In genomic region chr4:48540576-48541111, GRCm38 (mm10) we compare ENCODE assay signal across 8 mouse cellular contexts. TPM values are rescaled to one million over a fixed set of nuclear protein-coding genes. Genes with fewer than 3 reads are reported as not detected.
DNase-seq lines count a peak whose midpoint lies in the region; ATAC-seq and TF ChIP-seq lines count a peak whose summit lies in the region.

No protein-coding gene starts in this region.

- H3K36me3 ChIP-seq in forebrain, embryonic 16.5 days (ENCODE audit: control insufficient read depth, insufficient read depth), result no peaks in the 10 kb centered on the region
- H3K36me3 ChIP-seq in hindbrain, embryonic 15.5 days, result no peaks in the 10 kb centered on the region
- H3K36me3 ChIP-seq in liver, postnatal 0 days (replicated peaks; ENCODE audit: insufficient read depth, low read length), result no peaks in the 10 kb centered on the region

- H3K27me3 ChIP-seq in forebrain, embryonic 16.5 days (replicated peaks; ENCODE audit: control insufficient read depth, insufficient read depth, low read length), result no peaks in the 10 kb centered on the region
- H3K27me3 ChIP-seq in hindbrain, embryonic 15.5 days, result no peaks in the 10 kb centered on the region
- peaks cover 9% of the 10 kb centered on the region; the same call in 1 of the 2 replicates for H3K27me3 ChIP-seq in liver, postnatal 0 days (ENCODE audit: insufficient read depth, low read length)

- ATAC-seq in forebrain, embryonic 16.5 days, result peak; percentile 66
- peak; percentile 76 for ATAC-seq in hindbrain, embryonic 15.5 days (ENCODE audit: low FRiP score, low read depth)
- ATAC-seq in liver, postnatal 0 days, result peak; percentile 60
- ATAC-seq in erythroid progenitor cell, adult 5-6 weeks (replicated peaks; ENCODE audit: low FRiP score, poor library complexity, severe bottlenecking), result no peak

- peak overlapping the region; percentile 88 for H3K27ac ChIP-seq in forebrain, embryonic 16.5 days (ENCODE audit: low read length)
- H3K27ac ChIP-seq in hindbrain, embryonic 15.5 days (replicated peaks), result peak overlapping the region; percentile 90
- 0 out of 2 replicates have a peak overlapping the region, but pooled peaks have one; percentile 29 for H3K27ac ChIP-seq in liver, postnatal 0 days (ENCODE audit: low read depth)

- H3K4me3 ChIP-seq in forebrain, embryonic 16.5 days (replicated peaks; ENCODE audit: low read length), result peak overlapping the region; percentile 82
- H3K4me3 ChIP-seq in hindbrain, embryonic 15.5 days, result peak overlapping the region; percentile 71
- peak overlapping the region; percentile 57 for H3K4me3 ChIP-seq in liver, postnatal 0 days (ENCODE audit: low read depth, low read length)

- no peaks in the 10 kb centered on the region for H3K9me3 ChIP-seq in forebrain, embryonic 16.5 days (ENCODE audit: control insufficient read depth, low read length)
- no peaks in the 10 kb centered on the region for H3K9me3 ChIP-seq in hindbrain, embryonic 15.5 days
- H3K9me3 ChIP-seq in liver, postnatal 0 days (ENCODE audit: low read length), result no peaks in the 10 kb centered on the region

- H3K4me2 ChIP-seq in forebrain, embryonic 16.5 days (ENCODE audit: low read length), result peak overlapping the region; percentile 65
- H3K4me2 ChIP-seq in hindbrain, embryonic 15.5 days, result peak overlapping the region; percentile 71
- H3K4me2 ChIP-seq in liver, postnatal 0 days (ENCODE audit: low read depth, low read length), result peak overlapping the region; percentile 77

- 1% methylated on average over 37 of the region's 50 CpGs for WGBS in forebrain, embryonic 16.5 days
- 0% methylated on average over 15 of the region's 50 CpGs for WGBS in hindbrain, embryonic 15.5 days
- WGBS in liver, postnatal 0 days (ENCODE audit: insufficient replicate concordance), result under 1% methylated on average over 32 of the region's 50 CpGs

- TF ChIP-seq EP300 in liver, postnatal 0 days (IDR thresholded peaks at IDR 0.05; ENCODE audit: low read depth), result no peak

- TF ChIP-seq CTCF in liver, postnatal 0 days (IDR thresholded peaks at IDR 0.05; ENCODE audit: low read depth), result no peak

- H3K9ac ChIP-seq in forebrain, embryonic 16.5 days (replicated peaks; ENCODE audit: low read depth, low read length), result peak overlapping the region; percentile 99
- peak overlapping the region; percentile 82 for H3K9ac ChIP-seq in hindbrain, embryonic 15.5 days
- H3K9ac ChIP-seq in liver, postnatal 0 days (replicated peaks), result peak overlapping the region; percentile 78

- peaks cover 34% of the 10 kb centered on the region for H3K4me1 ChIP-seq in forebrain, embryonic 16.5 days (replicated peaks; ENCODE audit: control insufficient read depth, insufficient read depth, low read length)
- peaks cover 44% of the 10 kb centered on the region for H3K4me1 ChIP-seq in hindbrain, embryonic 15.5 days (replicated peaks)
- H3K4me1 ChIP-seq in liver, postnatal 0 days (ENCODE audit: insufficient read depth), result no peaks in the 10 kb centered on the region

- DNase-seq in right cerebral cortex, adult 18-20 months, result peak; percentile 18
- no peak for DNase-seq in right cerebral cortex, postnatal 36 days (ENCODE audit: low spot score in 2 of 2)
- peak; percentile 31 for DNase-seq in cerebellum, adult 11 months
- peak; percentile 31 for DNase-seq in liver, postnatal 0 days
- DNase-seq in retina, embryonic 14.5 days (ENCODE audit: low spot score), result peak; percentile 58

RNA-seq across cellular contexts. Expression of gene Msantd3, which starts 0.9 kb away (rescaled TPM):
- 38.6 and 45.5 TPM in 2 replicates for polyA plus RNA-seq in forebrain, embryonic 16.5 days (2015; fragmentation: Nextera tagmentation; extraction: Ambion mirVana)
- polyA plus RNA-seq in hindbrain, embryonic 15.5 days (2015; fragmentation: Nextera tagmentation; extraction: Ambion mirVana), result 29.3 and 32.4 TPM in 2 replicates
- polyA plus RNA-seq in liver, postnatal 0 days (2015; fragmentation: Nextera tagmentation; extraction: Ambion mirVana), result 2.3 and 2.4 TPM in 2 replicates
- 8.6 and 17.2 TPM in 2 replicates for total RNA-seq in erythroid progenitor cell, adult 5-6 weeks (2015; ENCODE audit: low replicate concordance)
- 4.2 and 6.3 TPM in 2 replicates for total RNA-seq in erythroid progenitor cell, adult 5-6 weeks (2017; ENCODE audit: low replicate concordance)

RNA-seq across cellular contexts. Expression of gene Tmeff1, which starts 44.3 kb away (rescaled TPM):
- polyA plus RNA-seq in forebrain, embryonic 16.5 days (2015; fragmentation: Nextera tagmentation; extraction: Ambion mirVana), result 205 and 213 TPM in 2 replicates
- 272 and 273 TPM in 2 replicates for polyA plus RNA-seq in hindbrain, embryonic 15.5 days (2015; fragmentation: Nextera tagmentation; extraction: Ambion mirVana)
- polyA plus RNA-seq in liver, postnatal 0 days (2015; fragmentation: Nextera tagmentation; extraction: Ambion mirVana), result 0.36 TPM in 2 replicates
- not detected in 2 replicates for total RNA-seq in erythroid progenitor cell, adult 5-6 weeks (2015; ENCODE audit: low replicate concordance)
- not detected in 2 replicates for total RNA-seq in erythroid progenitor cell, adult 5-6 weeks (2017; ENCODE audit: low replicate concordance)

Comparison
In these comparisons a context has a peak if more than half of its experiments do, and no peak if none do; other contexts are left out.
1. DNase-seq: peak in right cerebral cortex, adult 18-20 months (single experiment), cerebellum, adult 11 months (single experiment), liver, postnatal 0 days (single experiment) and retina, embryonic 14.5 days (single experiment); none in right cerebral cortex, postnatal 36 days (0 of 2).
2. H3K27ac ChIP-seq: peak in every context shown above with its lines; median percentile 90 in hindbrain, embryonic 15.5 days; 88 in forebrain, embryonic 16.5 days; 29 in liver, postnatal 0 days.
3. RNA of gene Tmeff1, which starts 44.3 kb away (polyA plus RNA-seq): 272 to 273 TPM in hindbrain, embryonic 15.5 days and 205 to 213 TPM in forebrain, embryonic 16.5 days; 0.36 TPM in liver, postnatal 0 days; every median in the first group is over 100 times any median in the second.
4. Peak in every context shown above with its lines, with median percentiles within 50 percentile points of each other: H3K4me2 ChIP-seq, H3K4me3 ChIP-seq and H3K9ac ChIP-seq.